In the genomic region with DNA sequence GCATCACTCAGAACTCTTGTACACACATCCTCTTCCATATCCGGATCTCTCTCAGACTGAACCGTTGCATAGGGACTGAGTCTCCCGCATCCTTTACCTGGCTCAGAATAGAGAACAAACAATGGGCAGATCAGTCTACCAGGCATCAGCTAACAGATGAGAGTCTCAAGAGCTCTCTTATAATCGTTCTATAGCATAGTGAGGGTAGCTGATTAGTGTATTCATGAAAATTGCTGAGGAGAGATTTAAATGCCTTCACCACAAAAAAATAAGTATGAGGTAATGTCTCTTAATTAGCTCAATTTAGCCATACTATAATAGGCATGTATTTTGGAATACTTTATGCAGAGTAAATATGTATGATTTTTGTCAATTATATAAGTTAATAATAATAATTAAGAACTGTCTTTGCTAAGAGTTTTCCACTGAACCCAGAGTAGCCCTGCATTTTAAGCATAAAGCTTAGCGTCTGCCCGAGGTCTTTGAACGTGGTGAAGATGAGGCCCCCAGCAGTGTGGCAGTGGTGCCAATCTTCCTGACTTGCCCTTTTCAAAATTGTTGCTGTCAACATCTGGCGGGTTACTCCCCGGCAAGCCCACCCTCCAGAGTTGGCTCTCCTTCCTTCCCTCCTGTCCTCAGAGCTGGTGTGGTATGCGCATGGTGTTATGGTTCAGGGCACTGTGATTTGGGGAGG, we compare ENCODE assay signal across 16 mouse cellular contexts. TPM values are rescaled to one million over a fixed set of nuclear protein-coding genes. Genes with fewer than 3 reads are reported as not detected.
"Had no signal": no experiment of that assay in that cellular context is flagged by ENCODE, and none has a peak within 500 bp of the region (broad histone marks: within the 10 kb centered on the region; RNA-seq: fewer than 3 reads in every experiment).

No protein-coding gene starts in this region.

- H3K4me3 ChIP-seq: left cerebral cortex, adult 2 months; limb, embryonic 10.5 days; liver, embryonic 15.5 days; midbrain, embryonic 12.5 days; neural tube, embryonic 13.5 days had no signal

- DNase-seq: kidney, postnatal 25 days; lung, adult 2 months; lung, postnatal 36 days; retina, postnatal 1 day; right cerebral cortex, postnatal 4 days; spleen, adult 18-20 months; thymus, adult 18-20 months; thymus, postnatal 14 days had no signal

- H3K27me3 ChIP-seq: liver, embryonic 15.5 days; midbrain, embryonic 12.5 days; neural tube, embryonic 13.5 days had no signal

- H3K4me2 ChIP-seq: liver, embryonic 11.5 days; liver, embryonic 15.5 days; midbrain, embryonic 12.5 days; neural tube, embryonic 13.5 days had no signal

- ATAC-seq: lung, postnatal 0 days had no signal

- H3K4me1 ChIP-seq: limb, embryonic 10.5 days; liver, embryonic 15.5 days; midbrain, embryonic 12.5 days; neural tube, embryonic 13.5 days had no signal

- H3K9me3 ChIP-seq: limb, embryonic 10.5 days; liver, embryonic 15.5 days; midbrain, embryonic 12.5 days; neural tube, embryonic 13.5 days had no signal

- H3K9ac ChIP-seq: liver, embryonic 15.5 days; midbrain, embryonic 12.5 days; neural tube, embryonic 13.5 days had no signal

- H3K27ac ChIP-seq: left cerebral cortex, adult 2 months; limb, embryonic 10.5 days; liver, embryonic 15.5 days; midbrain, embryonic 12.5 days; neural tube, embryonic 13.5 days had no signal

RNA-seq across cellular contexts. Expression of gene Slc46a2, which starts 23.0 kb away (rescaled TPM):
- polyA plus RNA-seq: kidney, embryonic 16.5 days; limb, embryonic 10.5 days; liver, embryonic 11.5 days; liver, embryonic 15.5 days; midbrain, embryonic 12.5 days; neural tube, embryonic 13.5 days had no signal
